Mouse (Mus musculus) MEL (cell line): ENCODE data around the gene 1700003H04Rik.

Experiments
- CTCF ChIP-seq, 3 experiments: IDR thresholded peaks in 2 of 3; conservative IDR thresholded peaks in 1 of 3; 2 replicates each; pipeline ENCODE4 v1.5.1; 2011 to 2012; ENCODE audit warnings: low read length in 3 of 3, low read depth in 2 of 3, mild to moderate bottlenecking in 2 of 3, improper control_type of control experiment in 1 of 3, inconsistent platforms in 1 of 3, mixed read lengths in 1 of 3, moderate library complexity in 1 of 3; ENCODE audit not compliant: control insufficient read depth in 1 of 3, insufficient read depth in 1 of 3, poor library complexity in 1 of 3, severe bottlenecking in 1 of 3
- E2F4 ChIP-seq: IDR thresholded peaks from 2 replicates; pipeline ENCODE4 v1.6.1; 2011; ENCODE audit warnings: low read depth, low read length, improper control_type of control experiment, borderline replicate concordance
- EP300 ChIP-seq, 2 experiments: IDR thresholded peaks; 2 replicates each; pipeline ENCODE4 v1.6.1; 2011; ENCODE audit warnings: improper control_type of control experiment in 2 of 2, low read length in 2 of 2, low read depth in 1 of 2, mild to moderate bottlenecking in 1 of 2
- GATA1 ChIP-seq: IDR thresholded peaks from 2 replicates; pipeline ENCODE4 v1.6.1; 2011; ENCODE audit warnings: low read depth, low read length, improper control_type of control experiment
- HCFC1 ChIP-seq: IDR thresholded peaks from 2 replicates; pipeline ENCODE4 v1.6.1; 2012; ENCODE audit warnings: low read depth, mild to moderate bottlenecking, inconsistent platforms, low read length, improper control_type of control experiment, moderate library complexity
- KAT2A ChIP-seq: conservative IDR thresholded peaks from 2 replicates; pipeline ENCODE4 v1.6.1; 2012; ENCODE audit warnings: low read depth, low read length, improper control_type of control experiment, inconsistent platforms
- MYB ChIP-seq: IDR thresholded peaks from 2 replicates; pipeline ENCODE4 v1.6.1; 2011; ENCODE audit warnings: mild to moderate bottlenecking, low read depth, low read length, improper control_type of control experiment
- MYC ChIP-seq: IDR thresholded peaks from 2 replicates; pipeline ENCODE4 v1.6.1; 2011; ENCODE audit warnings: low read depth, mild to moderate bottlenecking, low read length, improper control_type of control experiment, moderate library complexity
- POLR2A ChIP-seq, 2 experiments: IDR thresholded peaks; 2 replicates each; pipeline ENCODE4 v1.6.1; 2011 to 2012; ENCODE audit warnings: low read length in 2 of 2, mild to moderate bottlenecking in 2 of 2, control low read depth in 1 of 2, improper control_type of control experiment in 1 of 2, low read depth in 1 of 2, moderate library complexity in 1 of 2; ENCODE audit not compliant: control insufficient read depth in 1 of 2, insufficient read depth in 1 of 2, poor library complexity in 1 of 2
- UBTF ChIP-seq: IDR thresholded peaks from 2 replicates; pipeline ENCODE4 v1.6.1; 2012; ENCODE audit warnings: low read depth, mild to moderate bottlenecking, inconsistent platforms, low read length, improper control_type of control experiment, moderate library complexity, borderline replicate concordance; ENCODE audit not compliant: insufficient read depth
- USF1 ChIP-seq: IDR thresholded peaks from 2 replicates; pipeline ENCODE4 v1.6.1; 2014; ENCODE audit warnings: low read depth, mild to moderate bottlenecking, inconsistent platforms, low read length, improper control_type of control experiment, moderate library complexity
- ZC3H11A ChIP-seq: IDR thresholded peaks from 2 replicates; pipeline ENCODE4 v1.6.1; 2012; ENCODE audit warnings: low read depth, mild to moderate bottlenecking, inconsistent platforms, low read length, improper control_type of control experiment

GRCm38 (mm10) chr3:124587534-124587933, 6.6 kb upstream of the 1700003H04Rik start:
- peak; percentile 27 to 94 (median 46); a peak in 4 of 6 replicates for TF ChIP-seq CTCF (IDR thresholded peaks at IDR 0.05 in 2 of 3, conservative IDR thresholded peaks at IDR 0.05 in 1 of 3; ENCODE audit: control insufficient read depth in 1 of 3, insufficient read depth in 1 of 3, low read depth in 2 of 3, low read length in 3 of 3, poor library complexity in 1 of 3, severe bottlenecking in 1 of 3)
- TF ChIP-seq USF1, result no peak
- no peak for TF ChIP-seq GATA1
- TF ChIP-seq POLR2A (IDR thresholded peaks at IDR 0.05; ENCODE audit: control insufficient read depth in 1 of 2, insufficient read depth in 1 of 2, low read depth in 1 of 2, low read length in 2 of 2, poor library complexity in 1 of 2), result no peak
- TF ChIP-seq EP300 (IDR thresholded peaks at IDR 0.05; ENCODE audit: low read depth in 1 of 2, low read length in 2 of 2), result no peak
- no peak for TF ChIP-seq UBTF
- TF ChIP-seq MYB, result no peak
- no peak for TF ChIP-seq HCFC1
- TF ChIP-seq ZC3H11A, result peak; percentile 96
- TF ChIP-seq KAT2A, result no peak
- TF ChIP-seq E2F4, result no peak
- 0 out of 2 replicates have a peak, but pooled peaks have one; percentile 11 for TF ChIP-seq MYC
